Mouse (Mus musculus) embryonic facial prominence, embryonic 13.5 days (tissue): ENCODE results near the gene Msl3l2. TPM values are rescaled to one million over a fixed set of nuclear protein-coding genes. Genes with fewer than 3 reads are reported as not detected.

Experiments used
- ATAC-seq: fragments of 200-750 bp; cut with Nextera tagmentation; 2 replicates; pipeline ENCODE4 v1.8.0; 2017; ENCODE audit warnings: low read depth; ENCODE audit not compliant: insufficient number of reproducible peaks, insufficient read depth, low FRiP score, low TSS enrichment
- H3K27ac ChIP-seq: fragments of 300-500 bp; sonication (generic); 2 replicates; pipeline ENCODE4 v1.5.1; 2015; ENCODE audit warnings: moderate library complexity, mild to moderate bottlenecking, inconsistent platforms
- H3K27me3 ChIP-seq: fragments of 300-500 bp; sonication (generic); 2 replicates; pipeline ENCODE4 v1.6.1; 2015; ENCODE audit warnings: mild to moderate bottlenecking, inconsistent platforms
- H3K36me3 ChIP-seq: fragments of 300-500 bp; sonication (generic); 2 replicates; pipeline ENCODE4 v1.6.1; 2015; ENCODE audit warnings: mild to moderate bottlenecking, inconsistent platforms
- H3K4me1 ChIP-seq: fragments of 300-500 bp; sonication (generic); 2 replicates; pipeline ENCODE4 v1.6.1; 2015; ENCODE audit warnings: inconsistent platforms
- H3K4me2 ChIP-seq: fragments of 300-500 bp; sonication (generic); 2 replicates; pipeline ENCODE4 v1.6.1; 2015; ENCODE audit warnings: moderate library complexity, mild to moderate bottlenecking, inconsistent platforms
- H3K4me3 ChIP-seq: fragments of 300-500 bp; sonication (generic); 2 replicates; pipeline ENCODE4 v1.5.1; 2015; ENCODE audit warnings: mild to moderate bottlenecking, inconsistent platforms
- H3K9ac ChIP-seq: fragments of 300-500 bp; sonication (generic); 2 replicates; pipeline ENCODE4 v1.6.1; 2015; ENCODE audit warnings: mild to moderate bottlenecking, inconsistent platforms
- H3K9me3 ChIP-seq: fragments of 300-500 bp; sonication (generic); 2 replicates; pipeline ENCODE4 v1.6.1; 2016; ENCODE audit warnings: inconsistent platforms
- WGBS: fragments of 180-500 bp; shearing (Covaris S2); methylation state at CpG from one replicate; pipeline ENCODE4 v1.1.7; 2015; ENCODE audit warnings: mixed read lengths; 5-methylcytosine and 5-hydroxymethylcytosine counted together
- polyA plus RNA-seq: library from polyadenylated mRNA; unstranded; fragments of >200 nt; fragmentation: Nextera tagmentation; extraction: Ambion mirVana; gene quantifications from 2 replicates; pipeline ENCODE4 v1.2.1, GENCODE M21; 2015

Gene Msl3l2
- polyA plus RNA-seq = 7.9 and 8.4 TPM in 2 replicates

- H3K36me3 ChIP-seq = no peaks in the 10 kb centered on the region
- peak within 1 kb of the TSS; percentile 32 for H3K4me3 ChIP-seq
- no peaks in the 10 kb centered on the region for H3K9me3 ChIP-seq
- no peaks in the 10 kb centered on the region for H3K27me3 ChIP-seq
- H3K9ac ChIP-seq = peak within 1 kb of the TSS; percentile 56
- H3K4me1 ChIP-seq = peaks cover 6% of the 10 kb centered on the region; the same call in 1 of the 2 replicates
- peak within 1 kb of the TSS; percentile 54 for H3K4me2 ChIP-seq
- WGBS = 27% methylated on average over 18 of the region's 18 CpGs
- ATAC-seq = peak; percentile 59; the same call in 1 of the 2 replicates
- no peak within 1 kb of the TSS for H3K27ac ChIP-seq
These were observed at the start of gene Msl3l2 for GRCm38 (mm10) chr10:56106333-56106995. Gene Msl3l2, plus strand, starts transcription at chr10:56106917.

GRCm38 (mm10) chr10:56058979-56059422 lies 47.7 kb upstream of the Msl3l2 start:
- no peak overlapping the region for H3K27ac ChIP-seq
- no peaks in the 10 kb centered on the region for H3K9me3 ChIP-seq
- no peak overlapping the region for H3K4me3 ChIP-seq
- 61% methylated on average over 3 of the region's 3 CpGs for WGBS
- no peaks in the 10 kb centered on the region for H3K27me3 ChIP-seq
- H3K4me2 ChIP-seq = no peak overlapping the region
- H3K4me1 ChIP-seq = no peaks in the 10 kb centered on the region
- no peaks in the 10 kb centered on the region for H3K36me3 ChIP-seq
- no peak for ATAC-seq
- H3K9ac ChIP-seq = no peak overlapping the region

- WGBS = 48% methylated on average over 2 of the region's 2 CpGs
These were observed 45.4 kb upstream of the Msl3l2 start for GRCm38 (mm10) chr10:56061238-56061830.

GRCm38 (mm10) chr10:56062746-56063145 lies 44.0 kb upstream of the Msl3l2 start:
- no peaks in the 10 kb centered on the region for H3K27me3 ChIP-seq
- no peaks in the 10 kb centered on the region for H3K36me3 ChIP-seq
- no peak overlapping the region for H3K27ac ChIP-seq
- no peak overlapping the region for H3K9ac ChIP-seq
- no peak overlapping the region for H3K4me2 ChIP-seq
- WGBS = 92% methylated on average over 2 of the region's 2 CpGs
- ATAC-seq = no peak
- no peaks in the 10 kb centered on the region for H3K9me3 ChIP-seq
- no peak overlapping the region for H3K4me3 ChIP-seq
- H3K4me1 ChIP-seq = no peaks in the 10 kb centered on the region

More at GRCm38 (mm10) chr10:56061238-56061830, 45.4 kb upstream of the Msl3l2 start:
- Histone ChIP-seq H3K36me3 (no peaks in the 10 kb centered on the region), H3K4me2 (no peak overlapping the region), H3K4me3 (no peak overlapping the region), H3K9me3 (no peaks in the 10 kb centered on the region), H3K9ac (no peak overlapping the region), H3K4me1 (no peaks in the 10 kb centered on the region), H3K27me3 (no peaks in the 10 kb centered on the region), H3K27ac (no peak overlapping the region)
- ATAC-seq = no peak

GRCm38 (mm10) chr10:56089714-56090113 lies 17.0 kb upstream of the Msl3l2 start:
- Histone ChIP-seq H3K9ac (no peak overlapping the region), H3K36me3 (no peaks in the 10 kb centered on the region), H3K27ac (no peak overlapping the region), H3K4me3 (no peak overlapping the region), H3K4me1 (no peaks in the 10 kb centered on the region), H3K4me2 (no peak overlapping the region), H3K27me3 (no peaks in the 10 kb centered on the region), H3K9me3 (no peaks in the 10 kb centered on the region)
- WGBS = 77% methylated on average over 4 of the region's 4 CpGs
- ATAC-seq = no peak

GRCm38 (mm10) chr10:56094586-56094985 lies 12.1 kb upstream of the Msl3l2 start:
- H3K36me3 ChIP-seq = no peaks in the 10 kb centered on the region
- no peaks in the 10 kb centered on the region for H3K9me3 ChIP-seq
- H3K27ac ChIP-seq = no peak overlapping the region
- H3K4me3 ChIP-seq = no peak overlapping the region
- WGBS = 70% methylated on average over 5 of the region's 5 CpGs
- no peak for ATAC-seq
- no peak overlapping the region for H3K9ac ChIP-seq
- no peaks in the 10 kb centered on the region for H3K27me3 ChIP-seq
- H3K4me1 ChIP-seq = no peaks in the 10 kb centered on the region
- no peak overlapping the region for H3K4me2 ChIP-seq

GRCm38 (mm10) chr10:56096757-56097156 lies 10.0 kb upstream of the Msl3l2 start:
- no peaks in the 10 kb centered on the region for H3K4me1 ChIP-seq
- H3K9me3 ChIP-seq = no peaks in the 10 kb centered on the region
- no peak for ATAC-seq
- H3K27ac ChIP-seq = no peak overlapping the region
- no peaks in the 10 kb centered on the region for H3K36me3 ChIP-seq
- H3K27me3 ChIP-seq = no peaks in the 10 kb centered on the region
- H3K4me3 ChIP-seq = no peak overlapping the region
- no peak overlapping the region for H3K4me2 ChIP-seq
- no peak overlapping the region for H3K9ac ChIP-seq

- no peak for ATAC-seq
- H3K4me2 ChIP-seq = no peak overlapping the region
- H3K27ac ChIP-seq = no peak overlapping the region
- no peak overlapping the region for H3K4me3 ChIP-seq
- H3K4me1 ChIP-seq = no peaks in the 10 kb centered on the region
- WGBS = 89% methylated on average over 3 of the region's 3 CpGs
- no peak overlapping the region for H3K9ac ChIP-seq
- no peaks in the 10 kb centered on the region for H3K36me3 ChIP-seq
- H3K27me3 ChIP-seq = no peaks in the 10 kb centered on the region
- no peaks in the 10 kb centered on the region for H3K9me3 ChIP-seq
These were observed 7.6 kb upstream of the Msl3l2 start for GRCm38 (mm10) chr10:56099126-56099525.

GRCm38 (mm10) chr10:56099641-56100310 lies 6.9 kb upstream of the Msl3l2 start:
- Histone ChIP-seq H3K36me3 (no peaks in the 10 kb centered on the region), H3K4me3 (no peak overlapping the region), H3K4me1 (no peaks in the 10 kb centered on the region), H3K9me3 (no peaks in the 10 kb centered on the region), H3K27me3 (no peaks in the 10 kb centered on the region), H3K4me2 (no peak overlapping the region), H3K9ac (no peak overlapping the region), H3K27ac (no peak overlapping the region)
- 81% methylated on average over 3 of the region's 3 CpGs for WGBS
- ATAC-seq = no peak

GRCm38 (mm10) chr10:56106996-56107334 lies 248 bp downstream of the Msl3l2 start:
- H3K27ac ChIP-seq = no peak overlapping the region
- H3K4me1 ChIP-seq = peaks cover 6% of the 10 kb centered on the region; the same call in 1 of the 2 replicates
- ATAC-seq = no peak
- H3K4me3 ChIP-seq = peak overlapping the region; percentile 32
- peak overlapping the region; percentile 54 for H3K4me2 ChIP-seq
- peak overlapping the region; percentile 56 for H3K9ac ChIP-seq
- 31% methylated on average over 1 of the region's 1 CpGs for WGBS
- no peaks in the 10 kb centered on the region for H3K27me3 ChIP-seq
- no peaks in the 10 kb centered on the region for H3K9me3 ChIP-seq
- H3K36me3 ChIP-seq = no peaks in the 10 kb centered on the region

- no peaks in the 10 kb centered on the region for H3K36me3 ChIP-seq
- WGBS = under 1% methylated on average over 50 of the region's 50 CpGs
- peaks cover 9% of the 10 kb centered on the region; the same call in 1 of the 2 replicates for H3K4me1 ChIP-seq
- peak; percentile 89 for ATAC-seq
- H3K9ac ChIP-seq = peak overlapping the region; percentile 84
- H3K4me3 ChIP-seq = peak overlapping the region; percentile 67
- no peaks in the 10 kb centered on the region for H3K27me3 ChIP-seq
- no peaks in the 10 kb centered on the region for H3K9me3 ChIP-seq
- H3K4me2 ChIP-seq = peak overlapping the region; percentile 91
- H3K27ac ChIP-seq = peak overlapping the region; percentile 64
These were observed 8.4 kb downstream of the Msl3l2 start for GRCm38 (mm10) chr10:56114951-56115635.
